Mouse (Mus musculus): Measurements from ENCODE around the gene Cep97. TPM values are rescaled to one million over a fixed set of nuclear protein-coding genes. Genes with fewer than 3 reads are reported as not detected.
A peak's percentile ranks its signal among the peaks of the same experiment; 100 is the strongest.
"Not testable (repeated sequence)": the region's sequence is repeated elsewhere in the genome, so short reads cannot be mapped to it uniquely, and the experiment has no call there.

The Cep97 gene
- polyA plus RNA-seq, 1 experiment from 2014 or later: 9.3 TPM

DNA sequence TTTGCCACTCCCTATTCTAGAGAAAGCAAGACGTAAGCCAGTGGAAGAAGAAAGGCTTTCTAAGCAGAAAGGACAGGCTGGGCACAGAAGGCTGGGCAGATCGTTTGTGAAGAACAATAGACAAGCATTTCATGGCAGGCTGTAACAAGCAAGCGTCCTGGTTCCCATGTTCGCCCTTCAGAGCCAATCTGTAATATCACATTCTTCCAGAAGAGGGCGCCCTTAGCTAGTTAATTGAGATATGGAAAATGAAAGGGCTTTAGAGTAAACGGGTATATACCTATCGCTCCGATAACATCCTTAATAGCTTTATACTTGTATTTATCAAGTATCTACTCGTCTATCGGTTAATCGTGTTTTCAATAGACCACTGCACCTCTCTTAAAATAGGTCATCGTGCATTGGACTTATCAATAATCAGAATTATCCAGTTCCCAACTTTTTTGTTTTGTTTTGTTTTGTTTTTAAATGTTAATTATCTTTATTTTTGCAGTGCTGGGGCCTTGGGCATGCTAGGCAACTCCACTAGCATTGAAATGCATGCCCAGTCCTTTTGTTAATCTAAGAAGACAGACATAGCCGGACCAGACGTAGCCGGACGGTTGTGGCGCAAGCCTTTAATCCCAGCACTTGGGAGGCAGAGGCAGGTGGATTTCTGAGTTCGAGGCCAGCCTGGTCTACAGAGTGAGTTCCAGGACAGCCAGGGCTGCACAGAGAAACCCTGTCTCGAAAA, 16.5 kb upstream of the Cep97 start:
- H3K27me3 ChIP-seq (replicated peaks; ENCODE audit: control insufficient read depth, insufficient read depth, low read length): no peaks in the 10 kb centered on the region
- 32% methylated on average over 19 of the region's 19 CpGs for WGBS
- no peaks in the 10 kb centered on the region for H3K9me3 ChIP-seq (ENCODE audit: control insufficient read depth, low read length)
- peak overlapping the region; percentile 33 for H3K4me3 ChIP-seq (ENCODE audit: low read depth, low read length)
- DNase-seq (ENCODE audit: low spot score): peak; percentile 62
- ATAC-seq (replicated peaks; ENCODE audit: low FRiP score): peak; percentile 74
- H3K27ac ChIP-seq (ENCODE audit: low read depth, low read length): no peak overlapping the region
- H3K36me3 ChIP-seq (ENCODE audit: control insufficient read depth, insufficient read depth, low read length): no peaks in the 10 kb centered on the region
- H3K9ac ChIP-seq (ENCODE audit: low read depth, low read length): no peak overlapping the region
- 0 out of 2 replicates have a peak, but pooled peaks cover 3% of the 10 kb centered on the region for H3K4me1 ChIP-seq (replicated peaks; ENCODE audit: control insufficient read depth, insufficient read depth, low read length)
- peak overlapping the region; percentile 45 for H3K4me2 ChIP-seq

DNA sequence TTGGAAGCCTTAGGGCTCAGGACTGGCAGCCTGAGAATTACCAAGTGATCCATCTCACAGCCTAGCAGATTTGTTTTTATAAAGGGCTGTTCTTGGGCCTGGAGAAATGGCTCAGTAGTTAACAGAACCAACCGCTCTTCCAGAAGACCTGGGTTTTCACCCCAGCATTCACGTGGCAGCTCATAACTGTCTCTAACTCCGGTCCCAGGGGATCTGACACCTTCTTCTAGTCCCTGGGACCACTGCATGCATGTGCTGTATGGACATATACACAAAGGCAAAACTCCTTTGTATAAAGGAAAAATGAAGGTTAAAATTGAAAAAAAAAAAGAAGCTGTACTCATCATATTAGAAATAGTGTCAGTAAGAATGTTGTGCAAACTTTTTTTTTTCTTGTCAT, 15.8 kb upstream of the Cep97 start:
- Histone ChIP-seq H3K27me3 (replicated peaks; ENCODE audit: control insufficient read depth, insufficient read depth, low read length) (no peaks in the 10 kb centered on the region), H3K4me2 (no peak overlapping the region), H3K4me3 (ENCODE audit: low read depth, low read length) (no peak overlapping the region), H3K4me1 (replicated peaks; ENCODE audit: control insufficient read depth, insufficient read depth, low read length) (0 out of 2 replicates have a peak, but pooled peaks cover 3% of the 10 kb centered on the region), H3K27ac (ENCODE audit: low read depth, low read length) (no peak overlapping the region), H3K9ac (ENCODE audit: low read depth, low read length) (no peak overlapping the region), H3K36me3 (ENCODE audit: control insufficient read depth, insufficient read depth, low read length) (no peaks in the 10 kb centered on the region), H3K9me3 (ENCODE audit: control insufficient read depth, low read length) (no peaks in the 10 kb centered on the region)
- 72% methylated on average over 3 of the region's 3 CpGs for WGBS
- ATAC-seq (replicated peaks; ENCODE audit: low FRiP score) (no peak), DNase-seq (ENCODE audit: low spot score) (no peak)

DNA sequence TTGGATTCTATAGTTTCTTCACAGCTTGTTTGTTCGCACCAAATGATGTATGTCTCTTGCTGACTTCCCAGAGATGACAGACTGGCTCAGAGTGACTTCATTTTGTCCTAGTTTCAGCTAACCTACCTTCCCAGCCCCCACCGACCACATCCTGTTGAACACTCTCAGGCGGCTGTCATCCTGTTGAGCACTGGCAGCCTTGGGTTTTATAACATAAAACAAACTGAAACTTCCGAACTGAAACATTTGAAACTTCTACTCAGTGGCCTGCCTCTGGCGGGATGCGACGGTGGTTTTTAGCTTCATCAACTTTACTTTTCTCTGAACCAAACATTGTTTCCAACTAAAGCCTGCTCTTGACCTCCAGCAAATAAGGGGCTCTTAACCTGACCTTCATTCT, 14.3 kb upstream of the Cep97 start:
- no peaks in the 10 kb centered on the region for H3K9me3 ChIP-seq (ENCODE audit: control insufficient read depth, low read length)
- H3K27me3 ChIP-seq (replicated peaks; ENCODE audit: control insufficient read depth, insufficient read depth, low read length): no peaks in the 10 kb centered on the region
- 36% methylated on average over 7 of the region's 7 CpGs for WGBS
- no peak overlapping the region for H3K4me3 ChIP-seq (ENCODE audit: low read depth, low read length)
- DNase-seq (ENCODE audit: low spot score): no peak
- ATAC-seq (replicated peaks; ENCODE audit: low FRiP score): no peak
- peak overlapping the region; percentile 38; the same call in 1 of the 2 replicates for H3K4me2 ChIP-seq
- no peak overlapping the region for H3K9ac ChIP-seq (ENCODE audit: low read depth, low read length)
- no peaks in the 10 kb centered on the region for H3K36me3 ChIP-seq (ENCODE audit: control insufficient read depth, insufficient read depth, low read length)
- H3K27ac ChIP-seq (ENCODE audit: low read depth, low read length): 0 out of 2 replicates have a peak overlapping the region, but pooled peaks have one; percentile 38
- H3K4me1 ChIP-seq (replicated peaks; ENCODE audit: control insufficient read depth, insufficient read depth, low read length): 0 out of 2 replicates have a peak, but pooled peaks cover 3% of the 10 kb centered on the region

DNA sequence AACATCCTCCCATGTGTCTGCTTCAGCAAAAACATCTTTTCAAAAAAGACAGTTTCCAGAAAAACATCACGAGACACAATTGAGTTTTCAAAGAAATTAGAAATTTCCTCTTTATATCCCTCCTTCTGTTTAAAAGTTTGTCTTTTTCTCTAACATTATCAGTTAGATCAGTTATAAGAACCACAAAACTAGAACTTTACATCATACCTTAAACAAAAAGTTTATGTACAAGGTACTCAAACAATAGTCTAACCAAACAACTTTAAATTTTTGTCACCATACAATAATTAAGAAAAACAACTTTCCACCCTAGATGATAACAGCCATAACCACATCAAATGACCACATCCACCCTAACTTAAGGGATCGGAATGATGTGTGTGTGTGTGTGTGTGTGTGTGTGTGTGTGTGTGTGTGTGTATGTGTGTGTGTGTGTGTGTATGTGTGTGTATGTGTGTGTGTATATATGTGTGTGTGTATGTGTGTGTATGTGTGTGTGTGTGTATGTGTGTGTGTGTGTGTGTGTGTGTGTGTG, 13.3 kb upstream of the Cep97 start:
- not testable (repeated sequence) for H3K4me2 ChIP-seq; H3K27ac ChIP-seq (ENCODE audit: low read depth, low read length); H3K27me3 ChIP-seq (replicated peaks; ENCODE audit: control insufficient read depth, insufficient read depth, low read length); H3K4me1 ChIP-seq (replicated peaks; ENCODE audit: control insufficient read depth, insufficient read depth, low read length); H3K9me3 ChIP-seq (ENCODE audit: control insufficient read depth, low read length); DNase-seq (ENCODE audit: low spot score); H3K36me3 ChIP-seq (ENCODE audit: control insufficient read depth, insufficient read depth, low read length); H3K4me3 ChIP-seq (ENCODE audit: low read depth, low read length); H3K9ac ChIP-seq (ENCODE audit: low read depth, low read length); ATAC-seq (replicated peaks; ENCODE audit: low FRiP score)
- 84% methylated on average over 2 of the region's 2 CpGs for WGBS

DNA sequence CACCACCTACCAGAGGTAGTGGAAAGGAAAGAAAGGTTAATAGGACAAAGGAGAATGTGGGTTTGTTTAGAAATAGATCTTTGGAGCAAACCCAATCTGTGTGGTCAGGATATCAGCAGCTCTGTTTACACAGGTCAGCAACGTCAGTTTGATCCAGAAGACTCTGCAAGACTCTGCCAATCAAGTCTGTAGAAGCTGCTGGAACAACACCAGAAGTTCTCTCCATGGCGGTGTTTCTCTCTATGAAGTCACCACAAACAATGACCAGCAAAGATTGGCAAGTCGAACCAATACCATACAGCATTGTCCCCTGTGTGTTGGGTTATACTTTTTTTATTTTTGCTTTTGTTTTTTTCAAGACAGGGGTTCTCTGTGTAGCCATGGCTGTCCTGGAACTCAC, 12.6 kb upstream of the Cep97 start:
- H3K4me3 ChIP-seq (ENCODE audit: low read depth, low read length): no peak overlapping the region
- no peaks in the 10 kb centered on the region for H3K36me3 ChIP-seq (ENCODE audit: control insufficient read depth, insufficient read depth, low read length)
- no peak overlapping the region for H3K4me2 ChIP-seq
- H3K9ac ChIP-seq (ENCODE audit: low read depth, low read length): no peak overlapping the region
- no peaks in the 10 kb centered on the region for H3K9me3 ChIP-seq (ENCODE audit: control insufficient read depth, low read length)
- WGBS: 70% methylated on average over 3 of the region's 3 CpGs
- ATAC-seq (replicated peaks; ENCODE audit: low FRiP score): no peak
- no peaks in the 10 kb centered on the region for H3K27me3 ChIP-seq (replicated peaks; ENCODE audit: control insufficient read depth, insufficient read depth, low read length)
- no peak overlapping the region for H3K27ac ChIP-seq (ENCODE audit: low read depth, low read length)
- DNase-seq (ENCODE audit: low spot score): no peak
- 0 out of 2 replicates have a peak, but pooled peaks cover 3% of the 10 kb centered on the region for H3K4me1 ChIP-seq (replicated peaks; ENCODE audit: control insufficient read depth, insufficient read depth, low read length)

DNA sequence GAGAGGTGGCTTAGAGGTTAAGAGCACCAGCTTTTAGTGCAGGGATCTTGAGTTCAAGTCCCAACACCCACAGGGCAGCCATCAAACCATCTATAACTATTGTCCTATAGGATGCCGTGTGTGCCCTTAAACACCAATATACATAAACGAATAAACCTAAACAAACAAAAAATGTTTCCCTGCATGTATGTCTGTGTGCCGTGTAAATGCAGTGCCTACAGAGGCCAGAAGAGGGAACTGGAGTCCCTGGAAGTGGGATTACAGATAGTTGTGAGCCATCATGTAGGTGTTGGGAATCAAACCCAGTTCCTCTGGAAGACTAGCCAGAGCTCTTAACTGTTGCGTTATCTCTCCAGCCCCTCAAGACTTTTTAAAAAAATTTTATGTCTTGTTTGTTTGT, 6.1 kb upstream of the Cep97 start:
- no peaks in the 10 kb centered on the region for H3K4me1 ChIP-seq (replicated peaks; ENCODE audit: control insufficient read depth, insufficient read depth, low read length)
- no peak overlapping the region for H3K9ac ChIP-seq (ENCODE audit: low read depth, low read length)
- no peaks in the 10 kb centered on the region for H3K36me3 ChIP-seq (ENCODE audit: control insufficient read depth, insufficient read depth, low read length)
- no peaks in the 10 kb centered on the region for H3K27me3 ChIP-seq (replicated peaks; ENCODE audit: control insufficient read depth, insufficient read depth, low read length)
- DNase-seq (ENCODE audit: low spot score) (no peak), ATAC-seq (replicated peaks; ENCODE audit: low FRiP score) (no peak)
- no peak overlapping the region for H3K4me2 ChIP-seq
- no peak overlapping the region for H3K4me3 ChIP-seq (ENCODE audit: low read depth, low read length)
- 87% methylated on average over 4 of the region's 4 CpGs for WGBS
- no peak overlapping the region for H3K27ac ChIP-seq (ENCODE audit: low read depth, low read length)
- H3K9me3 ChIP-seq (ENCODE audit: control insufficient read depth, low read length): no peaks in the 10 kb centered on the region

DNA sequence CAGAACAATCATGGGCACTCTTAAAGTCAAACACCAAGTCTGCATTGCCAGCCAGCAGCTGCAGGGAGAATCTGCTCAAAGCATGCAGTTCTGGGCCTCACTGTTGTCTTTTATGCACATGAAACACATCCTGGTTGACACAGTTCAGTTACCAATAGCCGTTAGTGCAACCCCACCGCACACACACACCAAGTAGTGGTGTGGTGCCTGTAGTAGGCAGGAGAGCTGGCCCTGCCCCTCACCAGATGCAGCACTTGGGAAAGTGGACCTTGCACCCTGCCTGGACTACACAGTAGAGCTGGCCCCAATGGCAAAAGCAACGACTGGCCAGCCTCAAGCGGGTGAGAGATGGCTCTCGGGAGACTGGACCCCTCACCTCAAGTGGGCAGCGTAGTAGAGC, 5.0 kb upstream of the Cep97 start:
- no peak overlapping the region for H3K4me2 ChIP-seq
- H3K27me3 ChIP-seq (replicated peaks; ENCODE audit: control insufficient read depth, insufficient read depth, low read length): no peaks in the 10 kb centered on the region
- no peaks in the 10 kb centered on the region for H3K9me3 ChIP-seq (ENCODE audit: control insufficient read depth, low read length)
- DNase-seq (ENCODE audit: low spot score) (no peak), ATAC-seq (replicated peaks; ENCODE audit: low FRiP score) (peak; percentile 36; the same call in 1 of the 2 replicates)
- H3K9ac ChIP-seq (ENCODE audit: low read depth, low read length): no peak overlapping the region
- no peak overlapping the region for H3K27ac ChIP-seq (ENCODE audit: low read depth, low read length)
- no peaks in the 10 kb centered on the region for H3K36me3 ChIP-seq (ENCODE audit: control insufficient read depth, insufficient read depth, low read length)
- WGBS: 79% methylated on average over 6 of the region's 6 CpGs
- no peaks in the 10 kb centered on the region for H3K4me1 ChIP-seq (replicated peaks; ENCODE audit: control insufficient read depth, insufficient read depth, low read length)
- H3K4me3 ChIP-seq (ENCODE audit: low read depth, low read length): no peak overlapping the region

DNA sequence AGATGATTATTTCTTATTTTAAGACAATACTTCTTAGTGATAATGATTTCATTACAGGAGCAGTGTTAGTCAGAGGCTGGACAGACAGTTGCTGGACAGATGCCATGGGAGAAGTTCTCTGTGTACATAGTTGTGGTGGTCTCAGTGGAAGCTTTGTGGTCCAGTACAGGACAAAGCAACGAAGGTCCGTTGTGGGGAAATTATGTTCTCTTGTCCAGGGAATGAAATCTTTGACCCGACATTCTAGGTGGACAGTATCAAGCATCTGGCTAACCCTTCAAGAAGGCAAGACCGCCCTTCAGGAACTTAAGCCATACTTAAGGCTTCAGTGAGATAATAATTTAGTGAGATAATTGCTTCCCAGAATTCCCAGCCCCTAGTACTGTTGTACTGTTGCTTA, 4.1 kb upstream of the Cep97 start:
- 81% methylated on average over 4 of the region's 4 CpGs for WGBS
- Histone ChIP-seq H3K27me3 (replicated peaks; ENCODE audit: control insufficient read depth, insufficient read depth, low read length) (no peaks in the 10 kb centered on the region), H3K9me3 (ENCODE audit: control insufficient read depth, low read length) (no peaks in the 10 kb centered on the region), H3K36me3 (ENCODE audit: control insufficient read depth, insufficient read depth, low read length) (no peaks in the 10 kb centered on the region), H3K4me3 (ENCODE audit: low read depth, low read length) (no peak overlapping the region), H3K9ac (ENCODE audit: low read depth, low read length) (no peak overlapping the region), H3K4me2 (no peak overlapping the region), H3K4me1 (replicated peaks; ENCODE audit: control insufficient read depth, insufficient read depth, low read length) (no peaks in the 10 kb centered on the region), H3K27ac (ENCODE audit: low read depth, low read length) (no peak overlapping the region)
- ATAC-seq (replicated peaks; ENCODE audit: low FRiP score) (no peak), DNase-seq (ENCODE audit: low spot score) (no peak)

Data from liver, embryonic 11.5 days (tissue).